Mouse (Mus musculus) cerebellum, adult 18-20 months (tissue): ENCODE measurements around the gene Lrrc8b.

Experiments used
- DNase-seq, 2 experiments: peaks; one replicate each; pipeline ENCODE4 v3.0.0; 2021

Lrrc8b gene

GRCm38 (mm10) chr5:105425587-105425986 lies 10.0 kb downstream of the Lrrc8b start:
- no peak for DNase-seq

- no peak for DNase-seq
Measured at GRCm38 (mm10) chr5:105427326-105427725, 11.8 kb downstream of the Lrrc8b start.

GRCm38 (mm10) chr5:105428265-105428974 lies 12.8 kb downstream of the Lrrc8b start:
- DNase-seq = peak; percentile 65 to 72

- no peak for DNase-seq
Measured at GRCm38 (mm10) chr5:105430148-105430547, 14.6 kb downstream of the Lrrc8b start.

GRCm38 (mm10) chr5:105439608-105440007 lies 24.0 kb downstream of the Lrrc8b start:
- no peak for DNase-seq

- DNase-seq = no peak
Measured at GRCm38 (mm10) chr5:105440992-105441535, 25.5 kb downstream of the Lrrc8b start.

GRCm38 (mm10) chr5:105442212-105443000 lies 26.8 kb downstream of the Lrrc8b start:
- no peak for DNase-seq

GRCm38 (mm10) chr5:105443057-105443815 lies 27.7 kb downstream of the Lrrc8b start:
- DNase-seq = no peak

GRCm38 (mm10) chr5:105445686-105446085 lies 30.1 kb downstream of the Lrrc8b start:
- no peak for DNase-seq

- DNase-seq = no peak
Measured at GRCm38 (mm10) chr5:105454105-105454504, 38.5 kb downstream of the Lrrc8b start.

- DNase-seq = no peak
Measured at GRCm38 (mm10) chr5:105459077-105459476, 43.5 kb downstream of the Lrrc8b start.

- DNase-seq = no peak
Measured at GRCm38 (mm10) chr5:105460551-105460950, 45.0 kb downstream of the Lrrc8b start.

GRCm38 (mm10) chr5:105461076-105461475 lies 45.5 kb downstream of the Lrrc8b start:
- DNase-seq = no peak

GRCm38 (mm10) chr5:105464671-105465070 lies 49.1 kb downstream of the Lrrc8b start:
- DNase-seq = no peak

- no peak for DNase-seq
Measured at GRCm38 (mm10) chr5:105465550-105465949, 50.0 kb downstream of the Lrrc8b start.

GRCm38 (mm10) chr5:105466471-105466902 lies 50.9 kb downstream of the Lrrc8b start:
- no peak for DNase-seq

GRCm38 (mm10) chr5:105467271-105467670 lies 51.7 kb downstream of the Lrrc8b start:
- DNase-seq = no peak

GRCm38 (mm10) chr5:105472983-105473705 lies 57.6 kb downstream of the Lrrc8b start:
- DNase-seq = peak in 1 of 2 experiments; percentile 23

GRCm38 (mm10) chr5:105477527-105477926 lies 62.0 kb downstream of the Lrrc8b start:
- DNase-seq = no peak

- no peak for DNase-seq
Measured at GRCm38 (mm10) chr5:105479673-105480072, 64.1 kb downstream of the Lrrc8b start.

- DNase-seq = no peak
Measured at GRCm38 (mm10) chr5:105480561-105480960, 65.0 kb downstream of the Lrrc8b start.

GRCm38 (mm10) chr5:105483632-105484031 lies 68.1 kb downstream of the Lrrc8b start:
- no peak for DNase-seq
